Mouse (Mus musculus): ENCODE measurements around the gene Soga1. TPM values are rescaled to one million over a fixed set of nuclear protein-coding genes. Genes with fewer than 3 reads are reported as not detected.

Gene Soga1
- polyA plus RNA-seq, 1 experiment from 2014 or later, result 0.65 TPM

DNA sequence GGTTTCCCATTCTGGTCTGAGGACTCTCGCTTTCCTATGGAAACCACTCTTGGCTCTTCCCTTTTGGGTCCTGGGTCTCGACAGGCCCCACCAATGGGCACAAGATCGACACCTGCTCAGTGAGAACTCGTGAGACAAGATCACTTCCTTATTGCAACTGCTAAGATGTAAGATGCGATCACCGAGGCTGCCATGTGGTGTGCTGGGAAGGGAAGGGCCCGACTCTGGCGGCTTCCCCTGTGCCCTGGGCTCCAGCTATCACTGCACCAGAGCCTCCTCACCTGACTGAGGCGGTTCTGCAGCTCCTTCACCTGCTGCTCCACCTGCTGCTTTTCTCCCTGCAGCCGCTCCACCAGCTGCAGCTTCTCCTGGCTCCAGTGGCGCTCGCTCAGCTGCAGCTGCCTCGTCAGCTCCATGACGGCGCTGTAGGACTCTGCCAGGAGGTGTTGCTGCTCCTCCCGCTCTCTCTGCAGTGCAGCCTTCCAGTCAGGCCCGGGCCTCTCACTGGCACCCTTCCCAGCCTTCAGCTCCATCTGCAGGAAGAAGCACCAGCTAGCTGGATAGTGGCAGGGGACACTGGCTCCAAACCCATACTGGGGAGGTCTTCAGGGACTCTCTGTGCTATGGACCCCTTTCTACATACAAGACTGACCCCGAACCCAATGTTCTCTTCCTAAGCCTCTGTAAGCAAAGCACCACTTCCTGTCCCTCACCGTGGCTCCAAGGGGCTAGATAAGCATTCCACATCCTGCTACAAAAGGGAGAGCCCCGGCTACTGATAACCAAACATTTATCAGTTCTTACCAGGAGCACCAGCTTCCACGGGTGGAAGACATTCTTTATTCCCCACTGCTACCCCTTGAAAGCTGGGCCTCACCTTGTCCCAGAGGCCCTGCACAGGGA lies 51.7 kb downstream of the Soga1 start:
- H3K36me3 ChIP-seq (ENCODE audit: control insufficient read depth, insufficient read depth, low read length), result peaks cover 41% of the 10 kb centered on the region
- H3K9me3 ChIP-seq (ENCODE audit: control insufficient read depth, low read length), result 0 out of 2 replicates have a peak, but pooled peaks cover 4% of the 10 kb centered on the region
- DNase-seq (ENCODE audit: low spot score), result peak; percentile 34
- no peak overlapping the region for H3K4me3 ChIP-seq (ENCODE audit: low read depth, low read length)
- no peak overlapping the region for H3K9ac ChIP-seq (ENCODE audit: low read length)
- H3K27me3 ChIP-seq (ENCODE audit: control insufficient read depth, insufficient read depth, low read length), result no peaks in the 10 kb centered on the region
- no peak overlapping the region for H3K4me2 ChIP-seq (replicated peaks; ENCODE audit: low read depth)
- H3K27ac ChIP-seq (replicated peaks), result no peak overlapping the region
- no peaks in the 10 kb centered on the region for H3K4me1 ChIP-seq (replicated peaks; ENCODE audit: control insufficient read depth, insufficient read depth)
- WGBS, result 86% methylated on average over 21 of the region's 21 CpGs
- no peak for ATAC-seq (ENCODE audit: low FRiP score, low TSS enrichment)
- no peak for TF ChIP-seq CTCF (IDR thresholded peaks at IDR 0.05; ENCODE audit: low read depth)
- no peak for TF ChIP-seq EP300 (optimal IDR thresholded peaks at IDR 0.05)

- no peak overlapping the region for H3K4me2 ChIP-seq (replicated peaks; ENCODE audit: low read depth)
- DNase-seq (ENCODE audit: low spot score), result no peak
- peaks cover 33% of the 10 kb centered on the region for H3K36me3 ChIP-seq (ENCODE audit: control insufficient read depth, insufficient read depth, low read length)
- H3K4me1 ChIP-seq (replicated peaks; ENCODE audit: control insufficient read depth, insufficient read depth), result no peaks in the 10 kb centered on the region
- no peak overlapping the region for H3K27ac ChIP-seq (replicated peaks)
- no peak overlapping the region for H3K4me3 ChIP-seq (ENCODE audit: low read depth, low read length)
- H3K9ac ChIP-seq (ENCODE audit: low read length), result no peak overlapping the region
- no peaks in the 10 kb centered on the region for H3K27me3 ChIP-seq (ENCODE audit: control insufficient read depth, insufficient read depth, low read length)
- 93% methylated on average over 16 of the region's 16 CpGs for WGBS
- H3K9me3 ChIP-seq (ENCODE audit: control insufficient read depth, low read length), result 0 out of 2 replicates have a peak, but pooled peaks cover 4% of the 10 kb centered on the region
- TF ChIP-seq CTCF (IDR thresholded peaks at IDR 0.05; ENCODE audit: low read depth) (no peak), EP300 (optimal IDR thresholded peaks at IDR 0.05) (no peak)
- no peak for ATAC-seq (ENCODE audit: low FRiP score, low TSS enrichment)
These were observed 57.9 kb downstream of the Soga1 start for GRCm38 (mm10) chr2:157021156-157021555.

DNA sequence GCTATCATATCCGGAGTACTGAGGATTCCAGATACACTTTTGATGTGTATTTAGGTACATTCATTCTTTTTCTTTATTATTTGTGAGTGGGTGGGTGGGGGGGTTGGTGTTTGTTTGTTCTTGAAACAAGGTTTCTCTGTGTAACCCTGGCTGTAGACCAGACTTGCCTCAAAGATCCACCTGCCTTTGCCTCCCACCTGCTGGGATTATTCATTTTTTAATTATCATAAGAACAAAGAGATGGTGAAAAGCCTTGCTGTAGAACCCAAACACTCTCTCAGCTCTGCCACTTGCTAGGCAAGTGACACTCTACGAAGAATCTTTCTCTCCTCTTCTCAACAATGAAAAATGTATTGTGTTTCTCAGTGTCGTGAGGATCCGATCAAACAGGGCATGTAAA lies 59.8 kb downstream of the Soga1 start:
- Histone ChIP-seq H3K27ac (replicated peaks) (no peak overlapping the region), H3K27me3 (ENCODE audit: control insufficient read depth, insufficient read depth, low read length) (no peaks in the 10 kb centered on the region), H3K36me3 (ENCODE audit: control insufficient read depth, insufficient read depth, low read length) (peaks cover 27% of the 10 kb centered on the region), H3K9me3 (ENCODE audit: control insufficient read depth, low read length) (no peaks in the 10 kb centered on the region), H3K4me3 (ENCODE audit: low read depth, low read length) (no peak overlapping the region), H3K9ac (ENCODE audit: low read length) (no peak overlapping the region), H3K4me1 (replicated peaks; ENCODE audit: control insufficient read depth, insufficient read depth) (no peaks in the 10 kb centered on the region), H3K4me2 (replicated peaks; ENCODE audit: low read depth) (no peak overlapping the region)
- no peak for DNase-seq (ENCODE audit: low spot score)
- no peak for TF ChIP-seq EP300 (optimal IDR thresholded peaks at IDR 0.05)
- no peak for TF ChIP-seq CTCF (IDR thresholded peaks at IDR 0.05; ENCODE audit: low read depth)
- ATAC-seq (ENCODE audit: low FRiP score, low TSS enrichment), result no peak
- WGBS, result 90% methylated on average over 4 of the region's 4 CpGs

GRCm38 (mm10) chr2:157016529-157017270 lies 62.4 kb downstream of the Soga1 start:
- H3K4me1 ChIP-seq (replicated peaks; ENCODE audit: control insufficient read depth, insufficient read depth), result no peaks in the 10 kb centered on the region
- no peak for TF ChIP-seq EP300 (optimal IDR thresholded peaks at IDR 0.05)
- TF ChIP-seq CTCF (IDR thresholded peaks at IDR 0.05; ENCODE audit: low read depth), result peak; percentile 39
- peaks cover 23% of the 10 kb centered on the region for H3K36me3 ChIP-seq (ENCODE audit: control insufficient read depth, insufficient read depth, low read length)
- H3K27ac ChIP-seq (replicated peaks), result no peak overlapping the region
- H3K9me3 ChIP-seq (ENCODE audit: control insufficient read depth, low read length), result no peaks in the 10 kb centered on the region
- H3K27me3 ChIP-seq (ENCODE audit: control insufficient read depth, insufficient read depth, low read length), result no peaks in the 10 kb centered on the region
- H3K4me3 ChIP-seq (ENCODE audit: low read depth, low read length), result no peak overlapping the region
- no peak overlapping the region for H3K4me2 ChIP-seq (replicated peaks; ENCODE audit: low read depth)
- ATAC-seq (ENCODE audit: low FRiP score, low TSS enrichment), result no peak
- no peak overlapping the region for H3K9ac ChIP-seq (ENCODE audit: low read length)
- DNase-seq (ENCODE audit: low spot score), result no peak
- 75% methylated on average over 18 of the region's 18 CpGs for WGBS

DNA sequence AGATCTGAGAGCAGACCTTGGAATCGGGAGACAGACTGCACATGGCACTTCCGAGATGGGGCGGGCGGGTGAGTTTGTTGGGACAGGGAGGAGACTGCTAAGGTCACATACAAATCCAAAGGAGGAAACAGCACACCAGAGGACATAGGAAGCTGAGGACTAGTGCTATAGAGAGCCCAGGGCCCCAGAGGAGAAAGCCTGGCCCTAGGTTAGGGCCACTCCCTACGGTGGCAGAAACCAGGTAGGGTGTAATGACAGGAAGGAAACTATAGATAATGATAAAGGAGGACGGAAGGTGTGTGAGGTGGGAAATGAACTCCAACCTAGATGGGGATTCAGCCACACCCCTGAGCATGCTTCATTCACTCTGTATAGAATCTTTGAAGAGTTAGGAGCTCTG lies 66.7 kb downstream of the Soga1 start:
- WGBS, result 68% methylated on average over 6 of the region's 6 CpGs
- DNase-seq (ENCODE audit: low spot score), result no peak
- peaks cover 5% of the 10 kb centered on the region; the same call in 1 of the 2 replicates for H3K36me3 ChIP-seq (ENCODE audit: control insufficient read depth, insufficient read depth, low read length)
- no peak overlapping the region for H3K4me2 ChIP-seq (replicated peaks; ENCODE audit: low read depth)
- no peak overlapping the region for H3K9ac ChIP-seq (ENCODE audit: low read length)
- no peak for TF ChIP-seq EP300 (optimal IDR thresholded peaks at IDR 0.05)
- no peak for TF ChIP-seq CTCF (IDR thresholded peaks at IDR 0.05; ENCODE audit: low read depth)
- no peaks in the 10 kb centered on the region for H3K27me3 ChIP-seq (ENCODE audit: control insufficient read depth, insufficient read depth, low read length)
- H3K27ac ChIP-seq (replicated peaks), result no peak overlapping the region
- ATAC-seq (ENCODE audit: low FRiP score, low TSS enrichment), result peak; percentile 40
- peaks cover 4% of the 10 kb centered on the region; the same call in 1 of the 2 replicates for H3K4me1 ChIP-seq (replicated peaks; ENCODE audit: control insufficient read depth, insufficient read depth)
- no peak overlapping the region for H3K4me3 ChIP-seq (ENCODE audit: low read depth, low read length)
- no peaks in the 10 kb centered on the region for H3K9me3 ChIP-seq (ENCODE audit: control insufficient read depth, low read length)

Data from stomach, postnatal 0 days (tissue).